Mouse (Mus musculus) hindbrain, embryonic 10.5 days (tissue): Measurements from ENCODE around the gene Tmem30b. TPM values are rescaled to one million over a fixed set of nuclear protein-coding genes. Genes with fewer than 3 reads are reported as not detected.

Source experiments
- DNase-seq: peaks from one replicate; pipeline ENCODE4 v3.0.0-alpha.2; 2017; ENCODE audit warnings: low spot score
- H3K27ac ChIP-seq: fragments of 300-500 bp; sonication (generic); 2 replicates; pipeline ENCODE4 v1.5.1; 2016; ENCODE audit warnings: mild to moderate bottlenecking, moderate library complexity
- H3K27me3 ChIP-seq: fragments of 300-500 bp; sonication (generic); 2 replicates; pipeline ENCODE4 v1.6.1; 2016; ENCODE audit warnings: mild to moderate bottlenecking; ENCODE audit not compliant: poor library complexity, insufficient read depth, severe bottlenecking
- H3K36me3 ChIP-seq: fragments of 300-500 bp; sonication (generic); 2 replicates; pipeline ENCODE4 v1.6.1; 2016; ENCODE audit warnings: mild to moderate bottlenecking, moderate library complexity
- H3K4me1 ChIP-seq: fragments of 300-500 bp; sonication (generic); replicated peaks from 2 replicates; pipeline ENCODE4 v1.6.1; 2016; ENCODE audit warnings: mild to moderate bottlenecking
- H3K4me3 ChIP-seq: fragments of 300-500 bp; sonication (generic); 2 replicates; pipeline ENCODE4 v1.5.1; 2016; ENCODE audit warnings: mild to moderate bottlenecking, moderate library complexity
- H3K9me3 ChIP-seq: fragments of 300-500 bp; sonication (generic); 2 replicates; pipeline ENCODE4 v1.6.1; 2016; ENCODE audit warnings: mild to moderate bottlenecking, moderate library complexity
- WGBS: fragments of 180-500 bp; shearing (Covaris S2); methylation state at CpG from one replicate; pipeline ENCODE4 v1.1.7; 2016; 5-methylcytosine and 5-hydroxymethylcytosine counted together
- polyA plus RNA-seq: library from polyadenylated mRNA; unstranded; fragments of >200 nt; fragmentation: Nextera tagmentation; extraction: Ambion mirVana; gene quantifications from 2 replicates; pipeline ENCODE4 v1.2.1, GENCODE M21; 2016

Gene Tmem30b
- polyA plus RNA-seq, 1 experiment from 2014 or later, result 3.9 TPM

- Histone ChIP-seq H3K4me1 (peaks cover 41% of the 10 kb centered on the region), H3K4me3 (no peak overlapping the region), H3K27me3 (no peaks in the 10 kb centered on the region), H3K36me3 (no peaks in the 10 kb centered on the region), H3K9me3 (no peaks in the 10 kb centered on the region), H3K27ac (peak overlapping the region; percentile 64)
- peak; percentile 31 for DNase-seq
- WGBS, result 56% methylated on average over 8 of the region's 8 CpGs
Measured at GRCm38 (mm10) chr12:73525254-73525885, 20.8 kb downstream of the Tmem30b start.

- Histone ChIP-seq H3K4me1 (peaks cover 23% of the 10 kb centered on the region), H3K4me3 (no peak overlapping the region), H3K27ac (no peak overlapping the region), H3K27me3 (no peaks in the 10 kb centered on the region), H3K9me3 (no peaks in the 10 kb centered on the region), H3K36me3 (no peaks in the 10 kb centered on the region)
- 87% methylated on average over 12 of the region's 12 CpGs for WGBS
- DNase-seq, result no peak
Measured at GRCm38 (mm10) chr12:73523066-73523465, 23.1 kb downstream of the Tmem30b start.

GRCm38 (mm10) chr12:73521944-73522343, 24.2 kb downstream of the Tmem30b start:
- WGBS, result 44% methylated on average over 3 of the region's 3 CpGs
- H3K9me3 ChIP-seq, result no peaks in the 10 kb centered on the region
- H3K4me3 ChIP-seq, result no peak overlapping the region
- no peak overlapping the region for H3K27ac ChIP-seq
- H3K4me1 ChIP-seq, result peaks cover 27% of the 10 kb centered on the region
- DNase-seq, result no peak
- no peaks in the 10 kb centered on the region for H3K27me3 ChIP-seq
- H3K36me3 ChIP-seq, result no peaks in the 10 kb centered on the region

GRCm38 (mm10) chr12:73521238-73521841, 24.9 kb downstream of the Tmem30b start:
- no peak overlapping the region for H3K4me3 ChIP-seq
- no peak for DNase-seq
- H3K4me1 ChIP-seq, result peaks cover 29% of the 10 kb centered on the region
- H3K27ac ChIP-seq, result no peak overlapping the region
- H3K36me3 ChIP-seq, result no peaks in the 10 kb centered on the region
- 62% methylated on average over 15 of the region's 15 CpGs for WGBS
- no peaks in the 10 kb centered on the region for H3K9me3 ChIP-seq
- H3K27me3 ChIP-seq, result no peaks in the 10 kb centered on the region

- Histone ChIP-seq H3K36me3 (no peaks in the 10 kb centered on the region), H3K4me3 (no peak overlapping the region), H3K4me1 (peaks cover 17% of the 10 kb centered on the region; the same call in 1 of the 2 replicates), H3K27ac (no peak overlapping the region), H3K27me3 (no peaks in the 10 kb centered on the region), H3K9me3 (no peaks in the 10 kb centered on the region)
- 74% methylated on average over 12 of the region's 12 CpGs for WGBS
- no peak for DNase-seq
Measured at GRCm38 (mm10) chr12:73517768-73518167, 28.4 kb downstream of the Tmem30b start.

- 41% methylated on average over 15 of the region's 15 CpGs for WGBS
- peak; percentile 83 for DNase-seq
- peaks cover 17% of the 10 kb centered on the region; the same call in 1 of the 2 replicates for H3K4me1 ChIP-seq
- no peak overlapping the region for H3K27ac ChIP-seq
- no peaks in the 10 kb centered on the region for H3K36me3 ChIP-seq
- H3K4me3 ChIP-seq, result no peak overlapping the region
- H3K9me3 ChIP-seq, result no peaks in the 10 kb centered on the region
- H3K27me3 ChIP-seq, result no peaks in the 10 kb centered on the region
Measured at GRCm38 (mm10) chr12:73517022-73517709, 29.0 kb downstream of the Tmem30b start.

- 90% methylated on average over 8 of the region's 8 CpGs for WGBS
- no peaks in the 10 kb centered on the region for H3K27me3 ChIP-seq
- no peak for DNase-seq
- H3K9me3 ChIP-seq, result no peaks in the 10 kb centered on the region
- peaks cover 12% of the 10 kb centered on the region; the same call in 1 of the 2 replicates for H3K4me1 ChIP-seq
- no peaks in the 10 kb centered on the region for H3K36me3 ChIP-seq
- no peak overlapping the region for H3K4me3 ChIP-seq
- no peak overlapping the region for H3K27ac ChIP-seq
Measured at GRCm38 (mm10) chr12:73516516-73516915, 29.7 kb downstream of the Tmem30b start.

GRCm38 (mm10) chr12:73514722-73515121, 31.5 kb downstream of the Tmem30b start:
- Histone ChIP-seq H3K36me3 (no peaks in the 10 kb centered on the region), H3K27me3 (no peaks in the 10 kb centered on the region), H3K4me1 (0 out of 2 replicates have a peak, but pooled peaks cover 6% of the 10 kb centered on the region), H3K9me3 (no peaks in the 10 kb centered on the region), H3K27ac (no peak overlapping the region), H3K4me3 (no peak overlapping the region)
- DNase-seq, result no peak
- 62% methylated on average over 6 of the region's 6 CpGs for whole genome bisulfite sequencing

- WGBS, result 91% methylated on average over 10 of the region's 10 CpGs
- Histone ChIP-seq H3K9me3 (no peaks in the 10 kb centered on the region), H3K27me3 (no peaks in the 10 kb centered on the region), H3K27ac (no peak overlapping the region), H3K4me3 (no peak overlapping the region), H3K4me1 (0 out of 2 replicates have a peak, but pooled peaks cover 6% of the 10 kb centered on the region), H3K36me3 (no peaks in the 10 kb centered on the region)
- DNase-seq, result no peak
Measured at GRCm38 (mm10) chr12:73513958-73514357, 32.2 kb downstream of the Tmem30b start.

GRCm38 (mm10) chr12:73511467-73512047, 34.6 kb downstream of the Tmem30b start:
- 84% methylated on average over 16 of the region's 16 CpGs for WGBS
- H3K27me3 ChIP-seq, result no peaks in the 10 kb centered on the region
- H3K4me1 ChIP-seq, result no peaks in the 10 kb centered on the region
- H3K27ac ChIP-seq, result no peak overlapping the region
- no peak overlapping the region for H3K4me3 ChIP-seq
- no peak for DNase-seq
- no peaks in the 10 kb centered on the region for H3K9me3 ChIP-seq
- no peaks in the 10 kb centered on the region for H3K36me3 ChIP-seq

- Histone ChIP-seq H3K4me1 (no peaks in the 10 kb centered on the region), H3K9me3 (no peaks in the 10 kb centered on the region), H3K36me3 (no peaks in the 10 kb centered on the region), H3K27ac (no peak overlapping the region), H3K4me3 (no peak overlapping the region), H3K27me3 (no peaks in the 10 kb centered on the region)
- whole genome bisulfite sequencing, result 86% methylated on average over 14 of the region's 14 CpGs
- no peak for DNase-seq
Measured at GRCm38 (mm10) chr12:73507105-73507504, 39.1 kb downstream of the Tmem30b start.

GRCm38 (mm10) chr12:73506648-73507047, 39.5 kb downstream of the Tmem30b start:
- WGBS, result 96% methylated on average over 5 of the region's 5 CpGs
- Histone ChIP-seq H3K4me1 (no peaks in the 10 kb centered on the region), H3K9me3 (no peaks in the 10 kb centered on the region), H3K27me3 (no peaks in the 10 kb centered on the region), H3K27ac (no peak overlapping the region), H3K4me3 (no peak overlapping the region), H3K36me3 (no peaks in the 10 kb centered on the region)
- no peak for DNase-seq
